Mouse (Mus musculus): ENCODE data around the gene Epha6. TPM values are rescaled to one million over a fixed set of nuclear protein-coding genes. Genes with fewer than 3 reads are reported as not detected.

The Epha6 gene
- polyA plus RNA-seq, 1 experiment from 2014 or later: 0.34 TPM

DNA sequence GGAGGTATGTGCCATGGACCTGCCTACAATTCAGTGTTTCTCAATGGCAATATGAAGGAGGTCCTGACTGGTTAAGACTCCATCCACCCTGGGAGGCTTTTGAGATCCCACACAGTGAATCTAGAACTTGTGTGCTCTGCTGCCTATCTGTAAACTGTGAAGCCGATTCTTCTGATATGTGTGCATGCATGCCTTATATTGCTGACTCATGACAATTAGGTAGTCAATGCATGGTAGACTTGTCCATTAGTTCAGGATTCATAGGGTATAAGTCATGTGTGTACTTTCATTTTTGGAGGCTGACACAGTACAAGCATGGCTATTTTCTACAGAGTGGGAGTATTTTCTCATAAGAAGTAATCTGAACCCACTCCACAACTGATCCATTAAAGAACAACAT lies 834.9 kb downstream of the Epha6 start:
- Histone ChIP-seq H3K4me1 (ENCODE audit: control insufficient read depth, insufficient read depth, low read length) (no peaks in the 10 kb centered on the region), H3K9me3 (replicated peaks; ENCODE audit: control insufficient read depth, low read length) (no peaks in the 10 kb centered on the region), H3K27ac (ENCODE audit: low read length) (no peak overlapping the region), H3K4me2 (ENCODE audit: low read depth, low read length) (no peak overlapping the region), H3K36me3 (ENCODE audit: control insufficient read depth, insufficient read depth, low read length) (no peaks in the 10 kb centered on the region), H3K27me3 (ENCODE audit: control insufficient read depth, insufficient read depth, low read length) (no peaks in the 10 kb centered on the region), H3K4me3 (replicated peaks; ENCODE audit: low read length) (no peak overlapping the region), H3K9ac (ENCODE audit: low read length) (no peak overlapping the region)
- no peak for ATAC-seq (ENCODE audit: insufficient read depth, low FRiP score)
- WGBS: 87% methylated on average over 1 of the region's 1 CpGs

DNA sequence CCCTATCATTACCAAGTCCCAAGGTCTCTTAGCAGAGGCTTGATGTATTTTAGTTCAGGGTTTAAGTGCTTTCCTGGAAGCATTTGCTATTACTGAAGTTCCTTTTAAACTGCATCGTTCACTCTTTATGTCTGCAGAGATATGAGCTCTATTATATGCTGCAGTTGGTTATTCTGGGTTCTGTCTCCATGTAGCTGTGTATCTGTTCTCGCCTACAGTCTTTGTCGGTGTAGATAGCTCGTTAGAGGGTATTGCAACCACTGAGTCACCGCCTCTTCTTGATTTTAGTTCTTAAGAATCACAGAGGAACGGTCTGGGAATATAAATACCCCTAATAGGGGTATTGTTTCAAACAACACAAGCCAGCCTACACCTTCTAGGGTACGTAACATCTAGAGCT lies 835.4 kb downstream of the Epha6 start:
- H3K4me1 ChIP-seq (ENCODE audit: control insufficient read depth, insufficient read depth, low read length): no peaks in the 10 kb centered on the region
- no peak overlapping the region for H3K9ac ChIP-seq (ENCODE audit: low read length)
- H3K9me3 ChIP-seq (replicated peaks; ENCODE audit: control insufficient read depth, low read length): no peaks in the 10 kb centered on the region
- WGBS: 81% methylated on average over 7 of the region's 7 CpGs
- no peak for ATAC-seq (ENCODE audit: insufficient read depth, low FRiP score)
- no peaks in the 10 kb centered on the region for H3K27me3 ChIP-seq (ENCODE audit: control insufficient read depth, insufficient read depth, low read length)
- H3K27ac ChIP-seq (ENCODE audit: low read length): no peak overlapping the region
- H3K4me2 ChIP-seq (ENCODE audit: low read depth, low read length): no peak overlapping the region
- no peaks in the 10 kb centered on the region for H3K36me3 ChIP-seq (ENCODE audit: control insufficient read depth, insufficient read depth, low read length)
- no peak overlapping the region for H3K4me3 ChIP-seq (replicated peaks; ENCODE audit: low read length)

GRCm38 (mm10) chr16:59760875-59761274 lies 844.5 kb downstream of the Epha6 start:
- Histone ChIP-seq H3K4me2 (ENCODE audit: low read depth, low read length) (no peak overlapping the region), H3K4me1 (ENCODE audit: control insufficient read depth, insufficient read depth, low read length) (no peaks in the 10 kb centered on the region), H3K27me3 (ENCODE audit: control insufficient read depth, insufficient read depth, low read length) (no peaks in the 10 kb centered on the region), H3K4me3 (replicated peaks; ENCODE audit: low read length) (no peak overlapping the region), H3K9me3 (replicated peaks; ENCODE audit: control insufficient read depth, low read length) (no peaks in the 10 kb centered on the region), H3K36me3 (ENCODE audit: control insufficient read depth, insufficient read depth, low read length) (no peaks in the 10 kb centered on the region), H3K27ac (ENCODE audit: low read length) (no peak overlapping the region), H3K9ac (ENCODE audit: low read length) (no peak overlapping the region)
- 72% methylated on average over 4 of the region's 4 CpGs for WGBS
- no peak for ATAC-seq (ENCODE audit: insufficient read depth, low FRiP score)

DNA sequence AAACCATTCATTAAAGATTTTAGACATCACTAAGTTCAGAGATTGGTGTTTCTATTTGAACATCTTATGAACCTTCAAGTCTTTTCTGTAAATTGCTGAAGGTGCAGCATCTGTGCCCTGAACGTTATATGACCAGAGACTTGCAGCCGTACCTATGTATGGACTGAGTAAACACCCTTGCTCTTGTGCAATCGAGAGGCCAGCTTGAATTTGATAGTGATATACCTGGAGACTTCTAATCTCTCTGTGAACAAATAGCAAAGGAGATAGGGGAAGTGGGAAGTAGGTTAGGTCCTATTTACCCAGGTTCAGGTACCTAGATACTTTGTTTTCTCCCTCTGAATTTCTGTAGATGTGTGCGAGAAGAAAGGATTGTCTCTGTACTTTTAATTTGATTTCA lies 854.4 kb downstream of the Epha6 start:
- Histone ChIP-seq H3K27me3 (ENCODE audit: control insufficient read depth, insufficient read depth, low read length) (no peaks in the 10 kb centered on the region), H3K4me3 (replicated peaks; ENCODE audit: low read length) (no peak overlapping the region), H3K4me2 (ENCODE audit: low read depth, low read length) (no peak overlapping the region), H3K4me1 (ENCODE audit: control insufficient read depth, insufficient read depth, low read length) (no peaks in the 10 kb centered on the region), H3K27ac (ENCODE audit: low read length) (no peak overlapping the region), H3K36me3 (ENCODE audit: control insufficient read depth, insufficient read depth, low read length) (no peaks in the 10 kb centered on the region), H3K9me3 (replicated peaks; ENCODE audit: control insufficient read depth, low read length) (no peaks in the 10 kb centered on the region), H3K9ac (ENCODE audit: low read length) (no peak overlapping the region)
- peak; percentile 77; the same call in 1 of the 2 replicates for ATAC-seq (ENCODE audit: insufficient read depth, low FRiP score)
- 57% methylated on average over 4 of the region's 4 CpGs for WGBS

DNA sequence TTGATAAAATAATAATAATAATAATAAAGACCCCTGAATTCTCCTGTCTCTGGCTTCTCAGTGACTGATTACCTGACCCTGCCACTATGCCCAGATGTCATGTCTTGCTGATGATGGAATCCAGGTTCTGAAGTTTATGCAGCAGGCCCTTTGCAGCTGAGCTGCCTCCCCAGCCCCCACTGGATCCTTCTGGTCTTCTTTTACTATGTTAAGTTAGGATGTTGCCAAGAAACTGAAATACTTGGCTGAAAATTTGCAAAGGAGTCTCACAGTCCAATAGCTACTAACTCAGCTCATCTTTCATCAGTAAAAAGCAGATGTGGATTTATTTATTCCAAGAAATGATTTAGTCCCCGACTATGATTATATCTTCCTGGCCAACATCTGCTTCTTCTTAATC lies 861.7 kb downstream of the Epha6 start:
- Histone ChIP-seq H3K9ac (ENCODE audit: low read length) (no peak overlapping the region), H3K9me3 (replicated peaks; ENCODE audit: control insufficient read depth, low read length) (no peaks in the 10 kb centered on the region), H3K4me1 (ENCODE audit: control insufficient read depth, insufficient read depth, low read length) (no peaks in the 10 kb centered on the region), H3K27me3 (ENCODE audit: control insufficient read depth, insufficient read depth, low read length) (no peaks in the 10 kb centered on the region), H3K4me3 (replicated peaks; ENCODE audit: low read length) (no peak overlapping the region), H3K4me2 (ENCODE audit: low read depth, low read length) (no peak overlapping the region), H3K27ac (ENCODE audit: low read length) (no peak overlapping the region), H3K36me3 (ENCODE audit: control insufficient read depth, insufficient read depth, low read length) (no peaks in the 10 kb centered on the region)
- no peak for ATAC-seq (ENCODE audit: insufficient read depth, low FRiP score)
- WGBS: 52% methylated on average over 1 of the region's 1 CpGs

GRCm38 (mm10) chr16:59715524-59715923 lies 889.8 kb downstream of the Epha6 start:
- no peak overlapping the region for H3K9ac ChIP-seq (ENCODE audit: low read length)
- no peak for ATAC-seq (ENCODE audit: insufficient read depth, low FRiP score)
- no peaks in the 10 kb centered on the region for H3K4me1 ChIP-seq (ENCODE audit: control insufficient read depth, insufficient read depth, low read length)
- H3K4me3 ChIP-seq (replicated peaks; ENCODE audit: low read length): no peak overlapping the region
- H3K36me3 ChIP-seq (ENCODE audit: control insufficient read depth, insufficient read depth, low read length): no peaks in the 10 kb centered on the region
- no peak overlapping the region for H3K4me2 ChIP-seq (ENCODE audit: low read depth, low read length)
- no peaks in the 10 kb centered on the region for H3K9me3 ChIP-seq (replicated peaks; ENCODE audit: control insufficient read depth, low read length)
- H3K27me3 ChIP-seq (ENCODE audit: control insufficient read depth, insufficient read depth, low read length): no peaks in the 10 kb centered on the region
- H3K27ac ChIP-seq (ENCODE audit: low read length): no peak overlapping the region
- WGBS: 66% methylated on average over 4 of the region's 4 CpGs

DNA sequence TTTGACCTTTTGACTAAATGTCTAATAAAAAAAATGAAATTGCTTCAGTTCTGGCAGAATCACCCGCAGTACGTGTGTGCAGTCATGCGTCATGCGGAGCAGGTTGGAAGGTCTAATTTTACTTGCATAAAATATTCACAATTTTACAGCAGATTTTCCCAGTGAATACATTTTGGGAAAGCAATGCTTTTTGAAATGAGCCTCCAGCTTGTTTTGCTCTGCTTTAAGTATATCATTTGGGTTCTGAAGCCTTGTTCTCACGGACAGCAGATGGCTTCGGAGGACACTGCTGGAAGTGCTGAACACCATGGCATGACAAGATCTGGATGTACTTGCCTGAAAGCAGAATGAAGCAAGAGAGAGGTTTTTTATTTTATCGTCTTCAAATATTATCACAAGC lies 912.1 kb downstream of the Epha6 start:
- H3K4me1 ChIP-seq (ENCODE audit: control insufficient read depth, insufficient read depth, low read length): no peaks in the 10 kb centered on the region

DNA sequence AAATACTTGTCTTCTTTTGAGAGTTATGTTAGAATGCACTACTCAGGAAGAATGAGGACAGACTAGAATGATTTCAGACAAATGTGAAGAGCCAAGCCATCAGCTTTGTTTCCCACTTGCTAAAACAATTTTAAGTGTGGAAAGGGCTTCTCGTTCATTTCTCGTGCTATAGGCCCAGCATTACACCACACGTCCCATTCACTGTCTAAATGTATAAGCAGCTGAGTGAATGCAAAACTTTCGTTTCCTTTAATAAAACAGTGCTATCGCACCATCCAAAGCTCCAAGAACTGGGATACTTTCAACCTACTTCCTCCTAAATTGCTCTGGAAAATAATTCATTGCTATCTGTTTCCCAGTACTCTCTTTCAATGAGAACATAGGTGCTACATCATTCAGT lies 916.2 kb downstream of the Epha6 start:
- no peaks in the 10 kb centered on the region for H3K4me1 ChIP-seq (ENCODE audit: control insufficient read depth, insufficient read depth, low read length)
- no peak for ATAC-seq (ENCODE audit: insufficient read depth, low FRiP score)
- H3K4me3 ChIP-seq (replicated peaks; ENCODE audit: low read length): no peak overlapping the region
- no peaks in the 10 kb centered on the region for H3K27me3 ChIP-seq (ENCODE audit: control insufficient read depth, insufficient read depth, low read length)
- no peak overlapping the region for H3K4me2 ChIP-seq (ENCODE audit: low read depth, low read length)
- H3K27ac ChIP-seq (ENCODE audit: low read length): no peak overlapping the region
- no peaks in the 10 kb centered on the region for H3K36me3 ChIP-seq (ENCODE audit: control insufficient read depth, insufficient read depth, low read length)
- 85% methylated on average over 5 of the region's 5 CpGs for WGBS
- no peak overlapping the region for H3K9ac ChIP-seq (ENCODE audit: low read length)
- no peaks in the 10 kb centered on the region for H3K9me3 ChIP-seq (replicated peaks; ENCODE audit: control insufficient read depth, low read length)

More for the DNA sequence above, 912.1 kb downstream of the Epha6 start:
- no peaks in the 10 kb centered on the region for H3K9me3 ChIP-seq (replicated peaks; ENCODE audit: control insufficient read depth, low read length)
- no peak overlapping the region for H3K9ac ChIP-seq (ENCODE audit: low read length)
- H3K36me3 ChIP-seq (ENCODE audit: control insufficient read depth, insufficient read depth, low read length): no peaks in the 10 kb centered on the region
- no peak overlapping the region for H3K4me3 ChIP-seq (replicated peaks; ENCODE audit: low read length)
- H3K4me2 ChIP-seq (ENCODE audit: low read depth, low read length): no peak overlapping the region
- no peak overlapping the region for H3K27ac ChIP-seq (ENCODE audit: low read length)
- H3K27me3 ChIP-seq (ENCODE audit: control insufficient read depth, insufficient read depth, low read length): no peaks in the 10 kb centered on the region
- 90% methylated on average over 7 of the region's 7 CpGs for WGBS
- no peak for ATAC-seq (ENCODE audit: insufficient read depth, low FRiP score)

DNA sequence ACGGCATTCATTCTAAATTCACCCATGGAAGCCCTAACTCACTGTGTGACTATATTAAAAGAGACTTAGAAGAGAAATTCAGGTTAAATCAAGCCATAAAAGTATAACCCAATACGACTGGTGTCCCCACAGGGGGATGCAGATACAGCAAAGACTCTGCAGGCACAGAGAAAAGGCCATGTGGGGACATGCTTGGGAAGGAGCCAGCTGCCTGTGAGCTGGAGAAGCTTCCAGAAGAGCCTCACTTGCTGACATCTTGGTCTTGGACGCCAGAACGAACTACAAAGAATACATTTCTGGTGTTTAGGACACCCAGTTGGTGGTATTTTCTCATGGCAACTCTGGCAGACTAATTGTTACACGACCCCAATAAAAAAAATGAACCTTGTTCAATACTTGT lies 920.2 kb downstream of the Epha6 start:
- H3K4me2 ChIP-seq (ENCODE audit: low read depth, low read length): no peak overlapping the region
- no peaks in the 10 kb centered on the region for H3K4me1 ChIP-seq (ENCODE audit: control insufficient read depth, insufficient read depth, low read length)
- no peak overlapping the region for H3K27ac ChIP-seq (ENCODE audit: low read length)
- H3K27me3 ChIP-seq (ENCODE audit: control insufficient read depth, insufficient read depth, low read length): no peaks in the 10 kb centered on the region
- WGBS: 73% methylated on average over 5 of the region's 5 CpGs
- H3K9ac ChIP-seq (ENCODE audit: low read length): no peak overlapping the region
- no peaks in the 10 kb centered on the region for H3K9me3 ChIP-seq (replicated peaks; ENCODE audit: control insufficient read depth, low read length)
- no peak overlapping the region for H3K4me3 ChIP-seq (replicated peaks; ENCODE audit: low read length)
- no peak for ATAC-seq (ENCODE audit: insufficient read depth, low FRiP score)
- no peaks in the 10 kb centered on the region for H3K36me3 ChIP-seq (ENCODE audit: control insufficient read depth, insufficient read depth, low read length)

DNA sequence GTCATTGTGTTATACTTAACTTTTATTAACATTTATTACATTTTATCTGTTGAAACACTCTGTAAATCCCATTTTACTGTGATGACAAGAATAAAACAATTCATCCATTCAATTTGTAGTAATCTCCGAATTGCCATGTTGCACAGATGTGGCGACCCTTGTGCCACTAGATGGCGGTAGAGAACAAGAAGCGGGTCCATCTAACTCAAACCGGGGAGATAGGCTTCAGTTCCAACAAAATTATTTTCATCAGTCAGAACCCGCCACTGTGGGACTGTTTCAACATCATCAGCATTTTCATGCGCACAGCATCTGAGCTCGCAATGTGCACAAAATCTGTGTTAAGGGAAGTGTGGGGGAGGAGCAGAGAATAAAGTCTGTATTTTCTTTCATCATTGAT lies 921.9 kb downstream of the Epha6 start:
- H3K4me3 ChIP-seq (replicated peaks; ENCODE audit: low read length): no peak overlapping the region
- H3K4me2 ChIP-seq (ENCODE audit: low read depth, low read length): no peak overlapping the region
- H3K27ac ChIP-seq (ENCODE audit: low read length): no peak overlapping the region
- ATAC-seq (ENCODE audit: insufficient read depth, low FRiP score): peak; percentile 69; the same call in 1 of the 2 replicates
- no peaks in the 10 kb centered on the region for H3K4me1 ChIP-seq (ENCODE audit: control insufficient read depth, insufficient read depth, low read length)
- WGBS: 5% methylated on average over 8 of the region's 8 CpGs
- no peaks in the 10 kb centered on the region for H3K27me3 ChIP-seq (ENCODE audit: control insufficient read depth, insufficient read depth, low read length)
- H3K9ac ChIP-seq (ENCODE audit: low read length): no peak overlapping the region
- H3K9me3 ChIP-seq (replicated peaks; ENCODE audit: control insufficient read depth, low read length): no peaks in the 10 kb centered on the region
- H3K36me3 ChIP-seq (ENCODE audit: control insufficient read depth, insufficient read depth, low read length): no peaks in the 10 kb centered on the region

Measured in stomach, embryonic 16.5 days (tissue).